Mouse (Mus musculus) kidney, postnatal 0 days (tissue): ENCODE results near the gene Nav3. TPM values are rescaled to one million over a fixed set of nuclear protein-coding genes. Genes with fewer than 3 reads are reported as not detected.

Experiments
- ATAC-seq: fragments of 200-750 bp; cut with Nextera tagmentation; replicated peaks from 2 replicates; pipeline ENCODE4 v1.8.0; 2017; ENCODE audit warnings: low read depth, moderate number of reproducible peaks, moderate TSS enrichment, moderate library complexity; ENCODE audit not compliant: low FRiP score
- DNase-seq: peaks from one replicate; pipeline ENCODE4 v3.0.0-alpha.2; 2016; ENCODE audit warnings: low spot score
- H3K27ac ChIP-seq: fragments of 300-500 bp; sonication (generic); 2 replicates; pipeline ENCODE4 v1.5.1; 2014; ENCODE audit warnings: mild to moderate bottlenecking
- H3K27me3 ChIP-seq: fragments of 300-500 bp; sonication (generic); 2 replicates; pipeline ENCODE4 v1.6.1; 2014; ENCODE audit warnings: low read length, mixed read lengths; ENCODE audit not compliant: insufficient read depth
- H3K36me3 ChIP-seq: fragments of 300-500 bp; sonication (generic); 2 replicates; pipeline ENCODE4 v1.6.1; 2014; ENCODE audit warnings: low read length, mixed read lengths; ENCODE audit not compliant: insufficient read depth
- H3K4me1 ChIP-seq: fragments of 300-500 bp; sonication (generic); replicated peaks from 2 replicates; pipeline ENCODE4 v1.6.1; 2014; ENCODE audit warnings: antibody characterized with exemption, low read length, mixed read lengths; ENCODE audit not compliant: insufficient read depth
- H3K4me2 ChIP-seq: fragments of 300-500 bp; sonication (generic); 2 replicates; pipeline ENCODE4 v1.6.1; 2014; ENCODE audit warnings: mild to moderate bottlenecking, low read length, moderate library complexity, mixed read lengths
- H3K4me3 ChIP-seq: fragments of 300-500 bp; sonication (generic); replicated peaks from 2 replicates; pipeline ENCODE4 v1.5.1; 2014; ENCODE audit warnings: low read depth, low read length
- H3K9ac ChIP-seq: fragments of 300-500 bp; sonication (generic); 2 replicates; pipeline ENCODE4 v1.6.1; 2014; ENCODE audit warnings: low read depth, low read length
- H3K9me3 ChIP-seq: fragments of 300-500 bp; sonication (generic); replicated peaks from 2 replicates; pipeline ENCODE4 v1.6.1; 2016; ENCODE audit warnings: low read length, inconsistent platforms, mixed read lengths
- CTCF ChIP-seq: IDR thresholded peaks from 2 replicates; pipeline ENCODE4 v1.5.1; 2016; ENCODE audit warnings: antibody characterized with exemption, low read depth, mild to moderate bottlenecking, moderate library complexity
- WGBS: fragments of 180-500 bp; shearing (Covaris S2); extraction: QIAGEN DNeasy Blood & Tissue Kit; methylation state at CpG from one replicate; pipeline ENCODE4 v1.1.7; 2014; 5-methylcytosine and 5-hydroxymethylcytosine counted together
- polyA plus RNA-seq: library from polyadenylated mRNA; unstranded; fragments of >200 nt; fragmentation: Nextera tagmentation; extraction: Ambion mirVana; gene quantifications from 2 replicates; pipeline ENCODE4 v1.2.1, GENCODE M21; 2015

The Nav3 gene
- polyA plus RNA-seq, 1 experiment from 2014 or later, result 6.0 TPM

DNA sequence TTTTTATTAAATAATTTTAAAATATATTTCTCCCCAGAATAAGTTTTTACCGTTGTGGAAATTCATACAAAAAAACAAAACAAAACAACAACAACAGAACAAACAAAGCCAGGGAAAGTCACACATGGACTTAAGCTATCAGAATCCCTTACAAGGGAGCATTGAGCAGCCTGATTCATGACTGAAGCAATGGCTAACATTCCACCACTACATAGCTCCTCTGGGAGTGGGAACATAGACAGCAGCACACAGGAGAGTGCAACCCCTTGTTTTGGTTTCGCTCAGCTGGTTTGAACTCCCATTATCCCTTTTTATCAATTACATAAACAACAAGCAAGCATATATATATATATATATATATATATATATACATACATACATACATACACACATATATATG is 589.9 kb downstream of the Nav3 start:
- H3K36me3 ChIP-seq, result no peaks in the 10 kb centered on the region
- H3K27me3 ChIP-seq, result no peaks in the 10 kb centered on the region
- H3K4me1 ChIP-seq, result no peaks in the 10 kb centered on the region
- no peak overlapping the region for H3K9ac ChIP-seq
- no peak overlapping the region for H3K4me2 ChIP-seq
- peak; percentile 25 for DNase-seq
- no peak overlapping the region for H3K27ac ChIP-seq
- TF ChIP-seq CTCF, result no peak
- WGBS, result 79% methylated on average over 2 of the region's 2 CpGs
- 0 out of 2 replicates have a peak, but pooled peaks have one; percentile 21 for ATAC-seq
- no peak overlapping the region for H3K4me3 ChIP-seq
- no peaks in the 10 kb centered on the region for H3K9me3 ChIP-seq

DNA sequence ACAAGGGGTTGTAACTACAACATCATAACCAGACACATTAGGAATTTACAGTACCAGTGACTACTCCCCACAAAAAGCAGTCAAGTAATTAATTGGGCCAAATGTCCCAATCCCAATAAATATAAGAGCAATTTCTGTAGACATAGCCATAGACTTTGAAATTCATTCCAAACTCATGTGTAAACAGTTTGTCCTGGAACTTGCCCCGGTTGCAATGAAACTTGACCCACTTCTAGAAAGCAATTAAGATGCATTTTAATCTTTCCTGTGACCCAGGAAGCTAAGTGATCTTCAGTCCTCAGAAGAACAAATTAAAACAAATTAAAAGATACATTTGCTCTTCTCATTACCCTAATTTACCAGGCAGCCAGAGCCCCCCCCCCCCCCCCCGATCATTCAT is 590.6 kb downstream of the Nav3 start:
- TF ChIP-seq CTCF, result no peak
- Histone ChIP-seq H3K4me1 (no peaks in the 10 kb centered on the region), H3K9ac (no peak overlapping the region), H3K27ac (no peak overlapping the region), H3K9me3 (no peaks in the 10 kb centered on the region), H3K4me3 (no peak overlapping the region), H3K27me3 (no peaks in the 10 kb centered on the region), H3K4me2 (no peak overlapping the region), H3K36me3 (no peaks in the 10 kb centered on the region)
- WGBS, result 9% methylated on average over 1 of the region's 2 CpGs
- ATAC-seq (0 out of 2 replicates have a peak, but pooled peaks have one; percentile 14), DNase-seq (peak; percentile 84)

DNA sequence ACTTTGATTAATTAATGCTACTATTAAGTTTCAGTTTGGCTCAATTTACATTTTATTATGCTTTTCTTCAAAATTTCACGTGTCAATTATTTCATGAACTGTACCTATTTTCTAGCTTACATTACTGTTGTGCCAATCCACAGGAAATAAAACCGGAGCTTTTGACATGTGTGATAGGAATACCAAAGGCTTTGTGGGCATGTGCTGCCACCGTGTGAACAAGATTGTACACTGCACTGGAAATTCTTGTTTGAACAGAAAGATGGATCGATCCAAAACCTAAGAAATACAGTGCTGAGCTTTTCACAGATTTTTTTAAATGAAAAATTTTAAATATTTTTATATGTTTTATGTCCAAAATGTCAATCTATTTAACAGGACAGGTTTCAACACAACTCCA is 591.3 kb downstream of the Nav3 start:
- no peaks in the 10 kb centered on the region for H3K27me3 ChIP-seq
- ATAC-seq (0 out of 2 replicates have a peak, but pooled peaks have one; percentile 51), DNase-seq (peak; percentile 59)
- no peak overlapping the region for H3K4me3 ChIP-seq
- H3K36me3 ChIP-seq, result no peaks in the 10 kb centered on the region
- peak; percentile 75 for TF ChIP-seq CTCF
- WGBS, result 17% methylated on average over 4 of the region's 4 CpGs
- H3K27ac ChIP-seq, result no peak overlapping the region
- no peak overlapping the region for H3K4me2 ChIP-seq
- no peak overlapping the region for H3K9ac ChIP-seq
- H3K4me1 ChIP-seq, result no peaks in the 10 kb centered on the region
- no peaks in the 10 kb centered on the region for H3K9me3 ChIP-seq

DNA sequence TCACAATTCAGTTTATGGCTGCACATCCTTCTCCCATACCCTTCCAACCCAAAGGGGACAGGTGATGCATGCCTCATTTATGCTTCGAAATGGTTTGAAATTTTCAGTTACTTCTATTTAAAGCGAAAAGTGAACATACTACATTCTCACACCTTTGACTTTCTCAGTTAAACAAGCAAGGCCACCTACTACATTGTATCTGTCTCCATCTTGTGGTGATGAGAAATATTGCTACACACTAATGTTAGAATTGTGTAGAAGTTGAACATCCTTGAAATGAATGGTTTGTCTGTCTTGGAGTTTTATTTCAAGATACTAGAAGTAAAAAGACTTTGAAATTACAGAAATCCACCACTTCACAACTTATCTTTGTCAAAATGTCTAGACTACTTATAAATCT is 594.7 kb downstream of the Nav3 start:
- Histone ChIP-seq H3K36me3 (no peaks in the 10 kb centered on the region), H3K27ac (no peak overlapping the region), H3K27me3 (no peaks in the 10 kb centered on the region), H3K9me3 (no peaks in the 10 kb centered on the region), H3K9ac (no peak overlapping the region), H3K4me2 (no peak overlapping the region), H3K4me1 (no peaks in the 10 kb centered on the region), H3K4me3 (no peak overlapping the region)
- WGBS, result 65% methylated on average over 2 of the region's 2 CpGs
- DNase-seq (peak; percentile 52), ATAC-seq (no peak)
- TF ChIP-seq CTCF, result peak; percentile 89

DNA sequence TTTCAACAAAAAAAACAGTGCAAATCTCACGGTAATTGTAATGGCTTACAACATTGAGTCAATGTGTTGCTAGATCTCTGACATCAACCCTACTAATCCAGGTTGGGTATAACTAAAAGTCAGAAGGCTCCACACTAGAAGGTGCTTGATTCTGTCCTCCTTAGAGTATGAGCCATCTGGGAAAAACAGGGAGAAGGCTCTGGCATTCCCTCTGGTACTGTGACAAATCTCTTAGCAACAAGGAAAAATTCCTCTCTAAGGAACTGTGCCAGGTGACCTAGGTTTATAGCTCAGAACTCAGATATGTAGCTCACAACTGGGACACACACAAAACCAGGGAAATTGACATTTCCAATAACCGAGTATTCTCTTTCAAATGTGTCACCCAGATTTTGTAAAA is 597.4 kb downstream of the Nav3 start:
- Histone ChIP-seq H3K27me3 (no peaks in the 10 kb centered on the region), H3K4me3 (no peak overlapping the region), H3K4me1 (no peaks in the 10 kb centered on the region), H3K27ac (no peak overlapping the region), H3K9me3 (no peaks in the 10 kb centered on the region), H3K36me3 (no peaks in the 10 kb centered on the region), H3K9ac (no peak overlapping the region), H3K4me2 (no peak overlapping the region)
- 77% methylated on average over 2 of the region's 2 CpGs for WGBS
- no peak for TF ChIP-seq CTCF
- DNase-seq (no peak), ATAC-seq (no peak)

DNA sequence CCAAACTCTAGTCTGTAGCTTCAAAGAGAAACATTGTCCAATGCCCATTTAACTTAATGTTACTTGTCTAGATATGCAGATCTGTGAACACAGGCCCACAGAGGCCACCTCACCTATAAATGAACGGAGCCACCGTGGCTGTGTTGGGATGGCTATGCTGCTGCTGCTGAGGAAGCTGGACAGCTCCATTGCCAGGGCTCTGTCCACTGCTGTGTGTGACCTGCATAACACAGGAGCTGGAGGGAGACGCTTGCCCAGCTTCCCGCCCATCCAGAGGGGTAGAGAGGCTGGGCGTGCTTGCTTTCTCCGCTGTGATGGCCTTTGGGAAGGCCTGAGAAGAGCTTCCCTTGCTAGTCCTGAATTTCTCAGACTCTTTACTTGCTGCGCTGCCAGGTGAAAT is 603.6 kb downstream of the Nav3 start:
- no peaks in the 10 kb centered on the region for H3K4me1 ChIP-seq
- no peak for TF ChIP-seq CTCF
- H3K27me3 ChIP-seq, result no peaks in the 10 kb centered on the region
- H3K9ac ChIP-seq, result no peak overlapping the region
- H3K4me3 ChIP-seq, result no peak overlapping the region
- no peak overlapping the region for H3K27ac ChIP-seq
- DNase-seq (peak; percentile 60), ATAC-seq (no peak; the same call in 1 of the 2 replicates)
- H3K36me3 ChIP-seq, result no peaks in the 10 kb centered on the region
- no peaks in the 10 kb centered on the region for H3K9me3 ChIP-seq
- WGBS, result 34% methylated on average over 7 of the region's 7 CpGs
- no peak overlapping the region for H3K4me2 ChIP-seq

DNA sequence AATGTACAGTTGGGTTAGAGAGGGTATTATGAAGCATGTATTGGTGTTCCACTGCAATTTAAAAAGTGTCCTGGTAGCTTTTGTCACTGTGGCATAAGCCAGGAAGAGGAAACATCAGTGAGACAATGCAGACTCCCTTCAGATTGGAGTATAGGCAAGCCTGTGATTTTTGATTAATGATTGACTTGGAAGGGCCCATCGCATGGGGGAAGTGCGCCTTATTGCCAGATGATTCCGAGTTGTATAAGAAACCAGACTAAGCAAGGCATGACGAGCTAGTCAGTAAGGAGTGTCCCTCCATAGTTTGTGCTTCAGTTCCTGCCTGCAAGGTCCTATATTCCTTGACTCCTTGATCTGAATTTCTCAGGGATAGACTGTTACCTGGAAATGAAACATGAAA is 608.4 kb downstream of the Nav3 start:
- ATAC-seq (no peak), DNase-seq (no peak)
- Histone ChIP-seq H3K4me2 (no peak overlapping the region), H3K9ac (no peak overlapping the region), H3K4me1 (no peaks in the 10 kb centered on the region), H3K27me3 (no peaks in the 10 kb centered on the region), H3K27ac (no peak overlapping the region), H3K36me3 (no peaks in the 10 kb centered on the region), H3K9me3 (no peaks in the 10 kb centered on the region), H3K4me3 (no peak overlapping the region)
- no peak for TF ChIP-seq CTCF
- WGBS, result 61% methylated on average over 4 of the region's 4 CpGs
